Mouse (Mus musculus) activated CD4-positive, CD25-positive, alpha-beta regulatory T cell, adult 4 months (primary cell): Measurements from ENCODE around the gene Ttbk1. TPM values are rescaled to one million over a fixed set of nuclear protein-coding genes. Genes with fewer than 3 reads are reported as not detected.

Experiments
- ATAC-seq: one replicate; pipeline ENCODE4 v1.8.0; 2017
- polyA plus RNA-seq, 2 experiments: library from polyadenylated mRNA; unstranded; fragments of 100-300 nt; shearing (Covaris generic); gene quantifications; one replicate each; pipeline ENCODE4 v1.2.1; 2017

Gene Ttbk1
- polyA plus RNA-seq, 2 experiments from 2014 or later: 0.49 to 1.5 TPM

- no peak for ATAC-seq
Observed at GRCm38 (mm10) chr17:46476601-46477000, 10.9 kb downstream of the Ttbk1 start.

GRCm38 (mm10) chr17:46467830-46468229, 19.6 kb downstream of the Ttbk1 start:
- no peak for ATAC-seq

DNA sequence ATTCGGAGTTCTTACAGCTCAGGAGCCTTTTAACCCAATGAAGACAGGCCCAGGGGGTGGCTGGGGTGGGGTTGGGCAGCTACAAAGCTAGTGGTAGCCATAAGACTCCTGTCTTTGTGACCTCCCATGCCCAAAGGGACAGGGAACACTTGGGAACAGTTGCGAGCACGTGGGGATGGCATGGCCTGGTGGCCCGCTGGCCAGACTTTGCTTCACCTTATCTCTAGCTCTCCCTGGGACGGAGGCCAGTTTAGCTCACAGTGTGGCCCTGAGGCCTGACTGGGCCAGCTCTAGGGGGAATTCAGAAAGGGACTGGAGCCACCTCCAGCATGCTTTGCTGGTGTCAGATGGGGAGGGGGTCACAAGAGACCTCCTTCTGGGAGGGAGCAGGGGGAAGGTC, 25.2 kb downstream of the Ttbk1 start:
- ATAC-seq: no peak

DNA sequence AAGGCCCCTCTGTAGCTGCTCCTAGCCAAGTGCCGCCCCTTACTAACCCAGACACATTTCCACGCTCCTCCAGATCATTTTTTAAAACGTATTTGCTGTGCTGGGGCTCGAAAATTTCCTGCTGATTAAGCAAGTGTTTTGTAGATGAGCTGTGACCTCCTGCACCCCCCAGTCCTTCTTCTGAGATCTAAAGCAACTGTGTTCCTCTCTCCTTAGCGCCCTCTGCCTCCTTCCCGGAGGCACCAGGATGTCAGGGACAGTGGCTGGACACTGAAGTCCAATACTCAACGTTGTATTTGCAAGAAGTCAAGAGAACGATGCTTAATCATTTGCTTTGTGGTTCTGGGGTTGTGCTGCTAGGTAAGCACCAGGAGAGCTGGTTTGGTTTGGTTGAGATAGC, 26.1 kb downstream of the Ttbk1 start:
- no peak for ATAC-seq

GRCm38 (mm10) chr17:46460673-46461072, 26.8 kb downstream of the Ttbk1 start:
- no peak for ATAC-seq

GRCm38 (mm10) chr17:46458439-46458838, 29.0 kb downstream of the Ttbk1 start:
- ATAC-seq: no peak

- ATAC-seq: no peak
Observed at GRCm38 (mm10) chr17:46457791-46458190, 29.7 kb downstream of the Ttbk1 start.

DNA sequence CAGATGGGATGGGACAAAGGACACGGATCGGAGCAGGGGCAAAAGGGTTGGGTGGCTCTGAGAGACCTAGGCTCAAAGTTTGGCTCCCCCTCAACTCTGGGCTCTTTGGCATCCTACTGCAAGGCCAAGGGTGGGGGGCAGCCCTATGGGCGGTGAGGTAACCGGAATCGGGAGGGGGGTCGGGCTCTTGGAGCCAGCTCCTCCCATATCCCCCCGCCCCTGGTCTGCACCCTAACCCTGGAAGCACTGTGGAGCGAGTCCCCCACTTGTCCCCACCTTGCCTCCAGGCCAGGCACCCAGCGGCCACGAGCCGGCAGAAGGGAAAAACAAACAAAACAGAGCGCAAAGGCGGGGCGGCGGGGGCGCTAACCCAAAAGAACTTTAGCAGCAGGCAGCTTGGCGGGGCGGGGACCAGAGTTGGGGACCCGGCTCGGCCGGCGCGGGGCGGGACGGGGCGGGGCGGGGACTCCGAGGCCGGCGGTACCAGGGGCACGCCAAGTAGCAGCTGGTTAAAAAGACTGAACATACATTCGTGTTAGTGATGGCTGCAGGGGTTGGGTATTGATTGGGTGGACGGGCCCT, 32.3 kb downstream of the Ttbk1 start:
- ATAC-seq: no peak

DNA sequence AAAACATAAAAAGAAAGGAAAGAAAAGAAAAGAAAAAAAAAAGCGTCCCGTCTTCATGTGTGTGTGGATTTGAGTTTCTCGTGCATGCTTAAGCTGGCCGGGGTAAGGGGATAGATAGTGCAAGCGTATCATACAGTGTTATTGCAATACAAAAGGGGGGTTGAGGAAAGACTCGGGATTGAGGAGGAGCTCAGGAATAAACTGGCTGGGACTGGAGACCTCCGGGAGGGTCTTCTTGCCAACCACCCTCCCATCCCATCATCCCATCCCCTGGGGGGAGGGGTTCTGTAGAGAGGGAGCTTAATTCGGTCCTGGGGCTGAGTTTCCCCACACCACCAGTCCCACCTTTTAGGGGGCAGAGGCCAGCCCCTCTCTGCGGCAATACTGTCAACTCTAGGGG, 32.9 kb downstream of the Ttbk1 start:
- no peak for ATAC-seq

DNA sequence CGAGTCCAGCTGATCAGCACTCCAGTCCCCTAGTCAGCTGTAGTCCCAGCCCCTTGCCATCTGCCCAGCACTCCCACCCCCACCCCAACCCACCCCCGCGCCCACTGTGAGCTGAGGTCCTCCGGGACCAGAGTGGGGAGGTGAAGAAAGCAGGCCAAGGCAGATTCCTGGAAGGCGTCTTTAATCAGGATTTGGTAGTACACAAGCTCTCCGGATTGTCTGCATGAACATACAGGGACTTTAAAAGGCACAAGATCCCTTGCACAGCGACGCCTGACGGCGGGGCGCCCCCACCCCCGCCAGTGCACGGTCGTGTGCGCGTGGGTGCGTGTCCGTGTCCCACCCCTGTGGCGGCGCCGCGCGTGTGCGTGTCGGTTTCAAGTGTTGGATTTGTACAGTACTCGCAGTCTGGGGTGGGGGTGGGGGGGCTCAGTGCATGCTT, 33.5 kb downstream of the Ttbk1 start:
- no peak for ATAC-seq

DNA sequence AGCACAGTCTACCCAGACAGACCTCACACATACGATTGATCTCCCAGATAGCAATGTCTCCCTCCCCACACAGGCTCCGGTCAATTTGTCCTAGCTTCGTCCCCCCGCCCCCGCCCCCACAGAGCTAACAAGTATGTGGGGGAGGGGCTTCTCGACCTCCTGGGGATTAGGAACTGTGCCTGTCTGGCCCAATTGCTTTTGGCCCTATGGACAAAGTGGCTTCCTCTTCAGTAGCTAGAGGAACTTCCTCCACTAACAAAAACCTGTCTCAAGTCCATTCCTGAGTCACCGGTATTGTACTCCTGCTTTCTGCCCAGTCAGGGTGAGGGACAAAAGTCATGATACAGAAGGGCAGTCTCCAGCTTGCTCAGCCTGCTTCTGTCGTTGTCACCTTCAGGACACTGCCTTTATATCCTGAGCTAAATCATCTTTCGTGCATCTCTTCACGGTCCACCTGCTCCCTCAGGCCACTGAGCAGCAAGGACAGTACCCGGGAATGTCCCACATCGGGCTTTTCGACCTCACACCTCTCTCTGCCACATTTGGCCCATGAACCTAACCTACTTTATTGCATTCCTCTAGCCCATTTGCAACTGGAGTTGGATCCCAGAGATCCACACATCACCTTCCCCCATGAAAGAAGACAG, 34.0 kb downstream of the Ttbk1 start:
- no peak for ATAC-seq

DNA sequence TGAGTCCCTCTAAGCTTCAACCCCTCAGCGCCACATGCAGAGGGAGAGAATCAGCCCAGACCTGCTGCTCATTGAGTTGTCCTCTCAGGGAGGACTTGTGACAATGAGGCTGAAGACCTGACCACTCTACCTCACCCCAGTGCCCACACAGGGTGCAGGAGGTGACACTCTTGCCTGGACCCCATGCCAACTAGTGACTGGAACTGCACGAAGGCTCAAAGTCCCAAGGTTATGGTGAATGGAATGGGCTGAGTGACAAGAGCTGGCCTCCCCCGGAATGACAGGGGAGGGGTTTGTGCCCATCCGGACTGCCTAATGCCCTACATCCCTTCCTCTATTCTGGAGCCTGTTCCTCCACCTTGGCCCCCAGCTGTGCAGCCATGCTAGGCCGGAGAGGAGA, 34.8 kb downstream of the Ttbk1 start:
- ATAC-seq: no peak

DNA sequence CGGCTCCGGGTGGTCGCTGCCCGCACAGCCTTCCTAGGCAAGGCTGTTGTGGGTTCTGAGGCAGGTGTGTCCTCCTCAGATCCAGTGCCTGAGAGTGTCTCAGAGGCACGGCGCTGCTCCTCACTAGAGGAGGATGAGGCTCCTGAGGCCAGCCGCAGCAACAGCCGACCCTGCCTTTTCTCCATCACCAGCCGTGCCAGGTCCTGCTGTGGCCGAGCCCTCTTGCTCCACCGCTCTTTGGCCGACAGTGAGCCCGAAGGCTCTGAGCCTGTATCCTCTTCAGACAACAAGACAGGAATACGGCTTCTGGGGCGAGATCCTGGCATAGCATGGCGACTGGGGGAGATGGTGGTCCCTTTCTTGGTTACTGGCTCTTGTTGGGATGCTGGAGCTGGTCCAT, 41.2 kb downstream of the Ttbk1 start:
- no peak for ATAC-seq

- no peak for ATAC-seq
Observed at GRCm38 (mm10) chr17:46444839-46445579, 42.5 kb downstream of the Ttbk1 start.

- ATAC-seq: no peak
Observed at GRCm38 (mm10) chr17:46439176-46439575, 48.3 kb downstream of the Ttbk1 start.

GRCm38 (mm10) chr17:46438298-46438873, 49.1 kb downstream of the Ttbk1 start, which contains the start of gene Slc22a7:
Slc22a7 (minus strand) TSS chr17:46438457.
- no peak for ATAC-seq

DNA sequence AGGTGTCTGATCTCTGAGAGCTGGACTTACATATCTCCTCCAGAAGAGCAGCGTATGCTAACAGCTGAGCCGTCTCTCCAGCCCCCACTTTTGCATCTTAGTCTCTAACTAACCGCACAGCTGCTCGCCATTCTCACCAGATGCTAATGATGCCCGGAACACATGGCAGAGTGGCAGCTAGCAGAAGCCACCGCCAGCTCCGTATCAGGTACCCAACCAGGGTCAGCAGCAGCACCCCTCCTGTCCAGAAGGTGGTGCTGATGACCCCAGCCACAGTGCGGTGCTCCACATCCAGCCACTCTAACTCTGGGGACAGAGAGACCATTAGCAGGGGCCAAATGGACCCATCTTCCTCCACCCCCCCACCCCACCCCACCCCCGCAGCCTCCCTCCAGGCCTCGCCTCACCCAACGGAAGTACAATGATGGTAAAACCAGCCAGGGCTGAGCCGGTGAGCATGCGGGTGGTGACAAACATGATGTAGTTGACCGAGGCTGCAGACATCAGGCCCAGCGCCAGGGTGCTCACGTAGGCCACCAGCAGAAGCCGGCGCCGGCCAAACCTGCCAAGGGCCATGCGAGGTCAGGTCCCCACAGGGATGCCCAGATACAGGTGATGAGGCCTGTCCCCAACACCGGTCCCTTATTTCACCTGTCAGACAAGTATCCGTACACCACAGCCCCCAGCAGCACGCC, 50.7 kb downstream of the Ttbk1 start:
- ATAC-seq: no peak

DNA sequence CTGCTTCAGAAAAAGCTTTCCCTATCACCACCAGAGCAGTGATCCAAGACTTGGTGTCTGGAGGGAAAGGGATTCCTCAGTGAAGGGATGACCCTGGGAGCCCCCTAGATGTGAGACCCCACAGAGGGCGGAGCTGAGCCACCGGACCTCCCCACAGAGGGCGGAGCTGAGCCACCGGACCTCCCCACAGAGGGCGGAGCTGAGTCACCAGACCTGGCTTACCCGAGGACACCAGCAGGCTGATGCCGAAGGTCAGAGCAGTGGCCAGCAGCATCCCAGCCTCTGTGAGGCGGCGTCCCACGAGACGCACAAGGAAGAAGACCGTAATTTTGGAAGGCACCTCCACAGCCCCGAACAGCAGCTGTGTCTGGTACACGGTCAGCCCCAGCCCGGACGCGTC, 53.8 kb downstream of the Ttbk1 start:
- no peak for ATAC-seq

DNA sequence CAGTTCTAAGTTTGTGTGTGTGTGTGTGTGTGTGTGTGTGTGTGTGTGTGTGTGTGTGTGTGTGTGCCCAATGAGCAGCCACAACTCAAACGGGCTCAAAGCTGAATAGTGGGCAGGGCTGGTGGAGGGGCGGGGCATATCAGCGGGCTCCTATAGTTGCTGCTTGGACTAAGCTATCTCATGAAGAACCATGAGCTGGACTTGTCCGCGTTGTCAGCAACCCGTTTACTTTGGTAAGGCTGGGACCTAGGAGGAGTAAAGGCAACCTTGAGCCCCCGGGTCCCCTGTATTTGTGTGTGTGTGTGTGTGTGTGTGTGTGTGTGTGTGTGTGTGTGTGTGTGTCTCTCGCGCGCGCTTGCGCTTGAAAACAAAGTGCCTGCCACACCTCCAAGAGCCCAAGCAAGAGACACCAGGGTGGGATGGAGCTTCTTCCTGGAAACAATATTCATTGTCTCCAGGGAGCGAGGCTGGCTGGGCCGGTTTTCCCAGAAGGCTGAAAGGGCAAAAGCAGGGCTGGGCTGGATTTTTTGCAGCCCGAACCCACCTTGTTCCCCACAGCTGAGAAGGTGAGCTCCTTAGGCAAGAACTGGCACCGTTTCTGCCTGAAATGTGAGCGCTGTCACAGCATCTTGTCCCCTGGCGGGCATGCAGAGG, 58.6 kb downstream of the Ttbk1 start, which contains the start of gene Crip3:
Gene Crip3, plus strand, starts transcription at position 166 of the 654 bp plus-strand sequence.
- ATAC-seq: no peak

GRCm38 (mm10) chr17:46426496-46426895, 61.0 kb downstream of the Ttbk1 start:
- ATAC-seq: no peak

DNA sequence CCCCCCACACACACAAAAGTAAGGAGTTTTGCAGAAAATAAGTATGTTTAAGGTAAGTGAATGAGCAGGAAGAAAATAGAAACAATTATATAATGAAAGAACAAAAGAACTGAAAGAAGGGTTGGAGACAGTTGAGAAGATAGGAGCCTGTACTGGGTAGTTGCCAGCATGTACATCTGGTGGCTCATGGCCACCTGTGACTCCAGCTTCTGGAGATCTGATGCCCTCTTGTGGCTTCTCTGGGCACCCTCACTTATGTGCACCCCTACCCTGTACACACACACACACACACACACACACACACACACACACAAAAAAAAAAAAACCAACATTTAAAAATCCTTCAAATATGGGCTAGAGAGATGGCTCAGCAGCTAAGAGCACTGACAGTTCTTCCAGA, 67.8 kb downstream of the Ttbk1 start:
- no peak for ATAC-seq

- ATAC-seq: no peak
Observed at GRCm38 (mm10) chr17:46418628-46419027, 68.8 kb downstream of the Ttbk1 start.
